Mouse (Mus musculus): ENCODE data around the gene Cdk2ap1. TPM values are rescaled to one million over a fixed set of nuclear protein-coding genes. Genes with fewer than 3 reads are reported as not detected.

Cdk2ap1 gene
- polyA plus RNA-seq (2017; shearing (Covaris generic)) = 8.0 TPM

DNA sequence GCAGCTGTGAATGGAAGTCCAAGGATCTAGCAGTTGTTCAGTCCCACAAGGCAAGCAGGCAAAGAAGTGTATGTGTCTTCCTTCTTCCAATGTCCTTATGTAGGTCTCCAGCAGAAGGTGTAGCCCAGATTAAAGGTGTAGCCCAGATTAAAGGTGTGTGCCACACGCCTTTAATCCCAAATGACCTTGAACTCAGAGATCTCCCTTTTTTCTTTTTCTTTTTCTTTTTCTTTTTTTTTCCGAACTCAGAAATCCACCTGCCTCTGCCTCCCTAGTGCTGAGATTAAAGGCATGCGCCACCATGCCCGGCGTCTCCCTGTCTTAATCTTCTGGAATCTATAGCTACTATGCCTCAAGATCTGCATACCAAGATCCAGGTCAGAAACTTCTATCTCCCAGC is at the start of gene Cdk2ap1:
TSS of gene Cdk2ap1 (minus strand) at position 101 of the 400 bp plus-strand sequence.

DNA sequence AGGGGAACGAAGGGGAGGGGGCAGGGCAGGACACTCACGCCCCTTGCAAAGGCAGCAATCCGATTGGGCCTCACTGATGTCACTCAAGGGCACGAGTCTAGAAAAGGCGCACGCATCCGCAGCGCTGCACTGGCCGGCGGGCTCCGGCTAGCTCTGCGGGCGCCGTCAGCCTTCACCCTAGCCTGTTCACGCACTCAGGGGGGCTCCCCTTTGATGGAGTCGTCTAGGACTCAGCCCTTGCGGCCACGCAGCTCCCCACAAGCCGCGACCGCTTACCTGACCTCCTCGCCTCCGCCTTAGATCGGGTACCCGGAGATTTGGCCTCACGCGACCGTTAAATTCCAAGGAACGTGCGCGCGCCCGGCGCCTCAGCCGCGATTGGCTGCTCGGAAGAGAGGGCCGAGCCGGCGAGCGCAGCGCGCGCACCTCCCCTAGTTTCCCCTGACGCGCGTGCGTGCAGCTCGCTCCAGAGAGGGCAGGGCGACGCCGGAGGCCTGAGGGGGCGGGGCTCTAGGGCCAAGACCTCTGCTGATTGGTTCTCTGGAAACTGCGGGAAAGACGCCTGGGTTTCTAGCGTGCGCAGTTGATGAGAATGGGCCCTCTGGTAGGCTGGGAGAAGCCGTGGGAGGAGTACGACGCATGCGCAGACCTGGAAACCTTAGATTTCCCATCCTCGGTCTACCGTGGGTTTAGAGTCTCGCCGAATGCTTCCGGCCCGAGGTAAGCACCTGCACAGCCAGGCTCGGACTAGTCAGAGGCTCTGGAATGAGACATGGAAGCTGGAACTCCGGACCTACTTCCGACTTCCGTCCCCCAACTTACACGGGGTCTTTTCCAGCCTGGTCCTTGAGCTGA is 35.1 kb downstream of the Cdk2ap1 start, which contains the start of the genes Mphosph9 and 2810006K23Rik:
TSS of gene Mphosph9 (minus strand) at position 463 of the 855 bp plus-strand sequence.
TSS of gene 2810006K23Rik (plus strand) at position 580 of the 855 bp plus-strand sequence.

Other genes starting within 250 kb of the Cdk2ap1 start
- 100 TPM for gene Arl6ip4, start 247.0 kb downstream of the Cdk2ap1 start, polyA plus RNA-seq (2017; shearing (Covaris generic))
- gene Pitpnm2, start 113.3 kb downstream of the Cdk2ap1 start, polyA plus RNA-seq (2017; shearing (Covaris generic)) = 9.1 TPM
- 20.7 TPM for gene Mphosph9, start 35.1 kb downstream of the Cdk2ap1 start, polyA plus RNA-seq (2017; shearing (Covaris generic))
- 15.4 TPM for gene 2810006K23Rik, start 35.0 kb downstream of the Cdk2ap1 start, polyA plus RNA-seq (2017; shearing (Covaris generic))
- gene Sbno1, start 62.9 kb upstream of the Cdk2ap1 start, polyA plus RNA-seq (2017; shearing (Covaris generic)) = 132 TPM
- gene Kmt5a, start 76.8 kb upstream of the Cdk2ap1 start, polyA plus RNA-seq (2017; shearing (Covaris generic)) = 11.6 TPM
- 117 TPM for gene Rilpl2, start 115.3 kb upstream of the Cdk2ap1 start, polyA plus RNA-seq (2017; shearing (Covaris generic))
- gene Snrnp35, start 120.1 kb upstream of the Cdk2ap1 start, polyA plus RNA-seq (2017; shearing (Covaris generic)) = 7.0 TPM
- 1.6 TPM for gene Rilpl1, start 168.3 kb upstream of the Cdk2ap1 start, polyA plus RNA-seq (2017; shearing (Covaris generic))
- 51.7 TPM for gene Tmed2, start 177.6 kb upstream of the Cdk2ap1 start, polyA plus RNA-seq (2017; shearing (Covaris generic))
- 25.2 TPM for gene Ddx55, start 189.8 kb upstream of the Cdk2ap1 start, polyA plus RNA-seq (2017; shearing (Covaris generic))
- 43.4 TPM for gene Eif2b1, start 216.0 kb upstream of the Cdk2ap1 start, polyA plus RNA-seq (2017; shearing (Covaris generic))
- 55.4 TPM for gene Gtf2h3, start 216.1 kb upstream of the Cdk2ap1 start, polyA plus RNA-seq (2017; shearing (Covaris generic))

Measured in activated CD4-positive, CD25-positive, alpha-beta regulatory T cell, adult 9 weeks (primary cell).